ENCODE assay signal across 13 mouse cellular contexts in genomic region chr5:103393752-103394151, GRCm38 (mm10). TPM values are rescaled to one million over a fixed set of nuclear protein-coding genes. Genes with fewer than 3 reads are reported as not detected.
DNase-seq lines count a peak whose midpoint lies in the region; ATAC-seq and TF ChIP-seq lines count a peak whose summit lies in the region.
"Had no signal": no experiment of that assay in that cellular context is flagged by ENCODE, and none has a peak within 500 bp of the region (broad histone marks: within the 10 kb centered on the region; RNA-seq: fewer than 3 reads in every experiment).

No protein-coding gene starts in this region.

- no peaks in the 10 kb centered on the region for H3K27me3 ChIP-seq in kidney, embryonic 14.5 days (ENCODE audit: control insufficient read depth, insufficient read depth, low read length)
- no peaks in the 10 kb centered on the region; the same call in 1 of the 2 replicates for H3K27me3 ChIP-seq in midbrain, embryonic 12.5 days
- no peaks in the 10 kb centered on the region for H3K27me3 ChIP-seq in midbrain, embryonic 10.5 days (ENCODE audit: low read depth, poor library complexity, severe bottlenecking)
- no peaks in the 10 kb centered on the region for H3K27me3 ChIP-seq in forebrain, postnatal 0 days (ENCODE audit: insufficient read depth, low read length)
- no peaks in the 10 kb centered on the region for H3K27me3 ChIP-seq in stomach, embryonic 15.5 days (replicated peaks)
- H3K27me3 ChIP-seq: heart, embryonic 15.5 days; limb, embryonic 12.5 days had no signal

- WGBS in kidney, embryonic 14.5 days, result 52% methylated on average over 16 of the region's 16 CpGs
- WGBS in midbrain, embryonic 12.5 days, result 53% methylated on average over 16 of the region's 16 CpGs
- WGBS in midbrain, embryonic 10.5 days, result 69% methylated on average over 16 of the region's 16 CpGs
- 33% methylated on average over 16 of the region's 16 CpGs for WGBS in forebrain, postnatal 0 days
- WGBS in stomach, embryonic 15.5 days, result 50% methylated on average over 16 of the region's 16 CpGs

- no peak overlapping the region for H3K4me3 ChIP-seq in kidney, embryonic 14.5 days (ENCODE audit: low read length)
- no peak overlapping the region for H3K4me3 ChIP-seq in midbrain, embryonic 12.5 days
- no peak overlapping the region for H3K4me3 ChIP-seq in midbrain, embryonic 10.5 days
- no peak overlapping the region for H3K4me3 ChIP-seq in forebrain, postnatal 0 days (ENCODE audit: low read depth, low read length)
- H3K4me3 ChIP-seq in stomach, embryonic 15.5 days (replicated peaks), result no peak overlapping the region
- H3K4me3 ChIP-seq: heart, embryonic 15.5 days; limb, embryonic 12.5 days had no signal

- no peak overlapping the region for H3K4me2 ChIP-seq in kidney, embryonic 14.5 days (replicated peaks; ENCODE audit: low read depth, low read length)
- H3K4me2 ChIP-seq in midbrain, embryonic 12.5 days (replicated peaks), result no peak overlapping the region
- no peak overlapping the region for H3K4me2 ChIP-seq in forebrain, postnatal 0 days (ENCODE audit: low read depth)
- H3K4me2 ChIP-seq in stomach, embryonic 15.5 days, result no peak overlapping the region
- H3K4me2 ChIP-seq: heart, embryonic 15.5 days; limb, embryonic 12.5 days had no signal

- H3K27ac ChIP-seq in kidney, embryonic 14.5 days (ENCODE audit: low read depth, low read length), result 0 out of 2 replicates have a peak overlapping the region, but pooled peaks have one; percentile 17
- H3K27ac ChIP-seq in midbrain, embryonic 12.5 days (replicated peaks), result no peak overlapping the region
- no peak overlapping the region for H3K27ac ChIP-seq in midbrain, embryonic 10.5 days (replicated peaks)
- peak overlapping the region; percentile 59; the same call in 1 of the 2 replicates for H3K27ac ChIP-seq in forebrain, postnatal 0 days (ENCODE audit: low read depth, low read length)
- H3K27ac ChIP-seq in stomach, embryonic 15.5 days, result peak overlapping the region; percentile 61
- H3K27ac ChIP-seq: heart, embryonic 15.5 days; limb, embryonic 12.5 days had no signal

- no peak overlapping the region for H3K9ac ChIP-seq in kidney, embryonic 14.5 days (ENCODE audit: low read depth, low read length)
- no peak overlapping the region for H3K9ac ChIP-seq in midbrain, embryonic 12.5 days (replicated peaks)
- H3K9ac ChIP-seq in forebrain, postnatal 0 days, result no peak overlapping the region
- H3K9ac ChIP-seq in stomach, embryonic 15.5 days, result no peak overlapping the region
- H3K9ac ChIP-seq: heart, embryonic 15.5 days; limb, embryonic 12.5 days; liver, postnatal 0 days had no signal

- H3K36me3 ChIP-seq in kidney, embryonic 14.5 days (ENCODE audit: control insufficient read depth, insufficient read depth, low read length), result no peaks in the 10 kb centered on the region
- no peaks in the 10 kb centered on the region for H3K36me3 ChIP-seq in midbrain, embryonic 12.5 days
- no peaks in the 10 kb centered on the region for H3K36me3 ChIP-seq in midbrain, embryonic 10.5 days
- H3K36me3 ChIP-seq in forebrain, postnatal 0 days (ENCODE audit: insufficient read depth), result no peaks in the 10 kb centered on the region
- no peaks in the 10 kb centered on the region for H3K36me3 ChIP-seq in stomach, embryonic 15.5 days
- H3K36me3 ChIP-seq: heart, embryonic 15.5 days; limb, embryonic 12.5 days had no signal

- no peaks in the 10 kb centered on the region for H3K9me3 ChIP-seq in kidney, embryonic 14.5 days (ENCODE audit: control insufficient read depth, low read length)
- no peaks in the 10 kb centered on the region for H3K9me3 ChIP-seq in midbrain, embryonic 12.5 days
- H3K9me3 ChIP-seq in midbrain, embryonic 10.5 days (replicated peaks), result no peaks in the 10 kb centered on the region
- H3K9me3 ChIP-seq in forebrain, postnatal 0 days (ENCODE audit: low read length), result no peaks in the 10 kb centered on the region
- H3K9me3 ChIP-seq in stomach, embryonic 15.5 days, result no peaks in the 10 kb centered on the region
- H3K9me3 ChIP-seq: heart, embryonic 15.5 days; limb, embryonic 12.5 days had no signal

- H3K4me1 ChIP-seq in kidney, embryonic 14.5 days (ENCODE audit: control insufficient read depth, insufficient read depth, low read length), result peaks cover 6% of the 10 kb centered on the region; the same call in 1 of the 2 replicates
- H3K4me1 ChIP-seq in midbrain, embryonic 12.5 days, result peaks cover 8% of the 10 kb centered on the region
- H3K4me1 ChIP-seq in midbrain, embryonic 10.5 days, result peaks cover 31% of the 10 kb centered on the region
- no peaks in the 10 kb centered on the region for H3K4me1 ChIP-seq in forebrain, postnatal 0 days (ENCODE audit: insufficient read depth)
- H3K4me1 ChIP-seq in stomach, embryonic 15.5 days, result 0 out of 2 replicates have a peak, but pooled peaks cover 4% of the 10 kb centered on the region
- H3K4me1 ChIP-seq: limb, embryonic 12.5 days had no signal

- no peak for TF ChIP-seq CTCF in forebrain, postnatal 0 days (IDR thresholded peaks at IDR 0.05; ENCODE audit: low read depth)

- no peak for ATAC-seq in kidney, embryonic 14.5 days (ENCODE audit: low FRiP score, low TSS enrichment)
- peak; percentile 47; the same call in 1 of the 2 replicates for ATAC-seq in midbrain, embryonic 12.5 days (ENCODE audit: low FRiP score, low read depth)
- ATAC-seq in forebrain, postnatal 0 days, result no peak
- no peak for ATAC-seq in stomach, embryonic 15.5 days (ENCODE audit: insufficient read depth, low FRiP score, low read depth)
- ATAC-seq: CD4-positive, CD25-positive, alpha-beta regulatory T cell, adult 4 months; liver, postnatal 0 days had no signal

- no peak for DNase-seq in kidney, postnatal 14 days
- no peak for DNase-seq in midbrain, embryonic 10.5 days (ENCODE audit: low spot score)
- no peak for DNase-seq in forebrain, postnatal 0 days
- DNase-seq in adrenal gland, postnatal 4 days (ENCODE audit: low spot score in 2 of 2), result no peak
- no peak for DNase-seq in B cell, adult 2 months
- DNase-seq: cerebellum, adult 18-20 months; liver, postnatal 0 days had no signal

RNA-seq across cellular contexts. Expression of gene Ptpn13, which starts 31.2 kb away (rescaled TPM):
- polyA plus RNA-seq in kidney, embryonic 14.5 days (2014; fragmentation: Nextera tagmentation; extraction: Ambion mirVana), result 21.9 and 42.5 TPM in 2 replicates
- 19.1 and 21.0 TPM in 2 replicates for polyA plus RNA-seq in midbrain, embryonic 12.5 days (2016; fragmentation: Nextera tagmentation; extraction: Ambion mirVana)
- polyA plus RNA-seq in midbrain, embryonic 10.5 days (2016; fragmentation: Nextera tagmentation; extraction: Ambion mirVana), result 17.5 and 18.9 TPM in 2 replicates
- total RNA-seq in forebrain, postnatal 0 days (2014; rRNA removed), result 7.8 and 16.2 TPM in 2 replicates
- polyA plus RNA-seq in forebrain, postnatal 0 days (2015; fragmentation: Nextera tagmentation; extraction: Ambion mirVana), result 1.1 and 1.8 TPM in 2 replicates
- 15.8 and 17.0 TPM in 2 replicates for polyA plus RNA-seq in stomach, embryonic 15.5 days (2015; fragmentation: Nextera tagmentation; extraction: Ambion mirVana)
- total RNA-seq in adrenal gland, postnatal 4 days (2021), result 10 to 100 TPM; 25.5 to 45.0 TPM

Comparison
In these comparisons a context has a peak if more than half of its experiments do, and no peak if none do; other contexts are left out.
1. H3K27ac ChIP-seq: peak in kidney, embryonic 14.5 days (single experiment), forebrain, postnatal 0 days (single experiment) and stomach, embryonic 15.5 days (single experiment); none in midbrain, embryonic 12.5 days (single experiment) and midbrain, embryonic 10.5 days (single experiment).